Mouse (Mus musculus) adrenal gland, postnatal 4 days (tissue): ENCODE data around the gene Rfx7. TPM values are rescaled to one million over a fixed set of nuclear protein-coding genes. Genes with fewer than 3 reads are reported as not detected.
"Not testable (repeated sequence)": the region's sequence is repeated elsewhere in the genome, so short reads cannot be mapped to it uniquely, and the experiment has no call there.

Experiments used
- DNase-seq, 2 experiments: peaks; one replicate each; pipeline ENCODE4 v3.0.0; 2021 to 2022; ENCODE audit warnings: low spot score in 2 of 2, mixed read lengths in 2 of 2
- total RNA-seq, 2 experiments: library from RNA; stranded (reverse); gene quantifications; 2 replicates each; pipeline ENCODE4 v1.2.3; 2021

Gene Rfx7
- total RNA-seq, 2 experiments from 2014 or later, result 37.1 to 38.0 TPM

DNA sequence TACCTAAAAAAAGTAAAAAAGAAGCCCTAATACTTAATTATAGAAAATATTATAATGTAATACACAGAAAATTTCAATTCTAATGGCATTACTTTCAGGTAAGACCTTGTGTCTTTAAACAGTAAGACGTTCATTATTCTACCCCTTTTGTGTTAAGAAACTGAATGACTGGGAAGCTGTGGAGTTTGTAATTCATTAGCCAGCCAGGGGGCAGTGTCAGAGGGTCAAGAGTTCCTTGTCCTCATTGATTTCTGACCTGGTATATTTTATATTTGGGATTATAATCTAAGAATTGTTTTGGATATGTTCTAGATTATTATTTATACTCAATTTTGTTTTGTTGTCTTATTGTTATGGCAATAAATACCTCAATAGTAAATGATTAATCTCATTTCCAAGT lies 5.0 kb downstream of the Rfx7 start:
- no peak for DNase-seq

- DNase-seq, result no peak
Measured at GRCm38 (mm10) chr9:72543590-72543989, 11.6 kb downstream of the Rfx7 start.

DNA sequence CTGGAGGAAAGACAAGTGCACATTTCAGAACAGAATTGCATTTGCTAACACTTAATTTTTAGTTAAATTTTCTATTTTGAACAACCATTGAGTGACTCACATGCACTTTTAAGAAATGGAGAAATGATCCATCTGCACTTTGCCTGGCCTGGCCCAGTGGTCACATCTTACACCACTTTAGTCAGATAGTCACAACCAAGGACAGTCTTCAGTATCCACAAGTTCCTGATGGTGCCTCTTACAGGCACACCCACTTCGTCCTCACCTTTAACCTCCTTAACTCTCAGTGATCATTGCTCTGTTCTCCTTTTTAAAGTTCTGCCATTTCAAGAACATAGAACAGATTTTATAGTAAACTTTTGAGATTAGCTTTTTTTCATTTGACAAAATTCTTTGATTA lies 26.7 kb downstream of the Rfx7 start:
- DNase-seq, result no peak

- no peak for DNase-seq
Measured at GRCm38 (mm10) chr9:72560316-72560715, 28.3 kb downstream of the Rfx7 start.

- DNase-seq, result no peak
Measured at GRCm38 (mm10) chr9:72563277-72563676, 31.2 kb downstream of the Rfx7 start.

DNA sequence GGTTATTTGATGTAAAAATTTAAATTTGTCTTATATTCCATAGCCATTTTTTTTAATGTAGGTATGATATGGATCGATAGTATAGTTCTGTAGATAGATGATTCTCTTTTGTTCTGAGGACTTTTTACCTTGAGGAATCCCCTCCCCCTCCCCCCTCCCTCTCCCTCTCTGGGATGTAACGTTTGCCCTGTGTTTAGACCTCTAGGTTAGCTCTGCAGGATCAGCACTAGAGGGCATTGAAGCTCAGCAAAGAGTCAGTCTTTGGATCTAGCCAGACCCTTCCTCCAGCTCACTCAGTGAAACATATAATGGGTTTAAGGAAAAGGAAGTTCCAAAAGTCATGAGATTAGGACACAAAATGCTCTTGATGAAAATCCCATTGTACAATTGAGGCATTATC lies 35.1 kb downstream of the Rfx7 start:
- no peak for DNase-seq

DNA sequence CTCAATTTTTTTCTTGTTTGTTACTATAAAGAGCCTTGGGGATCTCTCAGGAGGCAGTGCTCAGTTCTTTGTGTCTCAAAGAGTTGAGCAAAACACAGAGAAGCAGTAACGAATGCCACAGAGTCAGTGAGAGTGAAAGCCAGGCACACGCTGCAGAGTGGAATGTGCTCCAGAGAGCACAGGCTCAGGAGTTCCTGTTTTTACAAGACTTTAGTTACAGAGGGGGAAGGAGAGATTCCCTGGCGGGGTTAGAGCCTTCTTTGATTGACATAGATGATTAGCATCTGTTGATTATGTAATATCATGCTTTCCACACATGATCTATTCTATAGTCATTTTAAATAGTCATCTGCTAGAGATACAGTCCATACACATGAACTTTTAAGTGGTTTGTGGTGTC lies 48.2 kb downstream of the Rfx7 start:
- no peak for DNase-seq

GRCm38 (mm10) chr9:72590861-72591260 lies 58.8 kb downstream of the Rfx7 start:
- DNase-seq, result no peak

GRCm38 (mm10) chr9:72592016-72592415 lies 60.0 kb downstream of the Rfx7 start:
- DNase-seq, result no peak

DNA sequence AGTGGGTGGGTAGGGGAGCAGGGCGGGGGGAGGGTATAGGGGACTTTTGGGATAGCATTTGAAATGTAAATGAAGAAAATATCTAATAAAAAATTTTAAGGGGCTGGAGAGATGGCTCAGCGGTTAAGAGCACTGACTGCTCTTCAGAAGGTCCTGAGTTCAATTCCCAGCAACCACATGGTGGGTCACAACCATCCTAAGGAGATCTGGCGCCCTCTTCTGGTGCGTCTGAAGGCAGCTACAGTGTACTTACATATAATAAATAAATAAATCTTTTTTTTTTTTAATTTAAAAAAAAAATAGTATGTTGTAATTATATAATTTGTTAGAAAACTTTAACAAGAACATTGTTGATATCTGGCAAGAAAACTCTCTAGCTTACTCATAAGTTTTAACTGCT lies 62.6 kb downstream of the Rfx7 start:
- DNase-seq, result not testable (repeated sequence)

DNA sequence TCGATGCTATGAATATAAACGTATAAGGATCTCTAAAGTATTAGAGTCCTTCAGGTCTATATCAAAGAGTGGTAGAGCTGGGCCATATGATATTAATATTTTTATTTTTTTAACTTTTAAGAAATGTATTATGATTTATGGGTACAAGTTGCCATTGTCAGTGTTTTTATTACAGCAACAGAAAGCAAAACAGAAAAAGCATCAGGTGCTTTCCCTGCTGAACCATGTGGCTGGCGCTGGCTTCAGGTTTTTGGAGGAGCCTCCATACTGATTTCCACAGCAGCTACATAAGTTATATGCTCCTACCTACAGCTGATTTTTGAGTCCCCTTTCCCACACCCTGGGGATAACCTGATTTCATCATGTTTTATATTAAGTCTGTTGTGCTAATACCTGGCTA lies 68.1 kb downstream of the Rfx7 start:
- no peak for DNase-seq

GRCm38 (mm10) chr9:72609771-72610170 lies 77.7 kb downstream of the Rfx7 start:
- no peak for DNase-seq

- no peak for DNase-seq
Measured at GRCm38 (mm10) chr9:72613884-72614283, 81.8 kb downstream of the Rfx7 start.

DNA sequence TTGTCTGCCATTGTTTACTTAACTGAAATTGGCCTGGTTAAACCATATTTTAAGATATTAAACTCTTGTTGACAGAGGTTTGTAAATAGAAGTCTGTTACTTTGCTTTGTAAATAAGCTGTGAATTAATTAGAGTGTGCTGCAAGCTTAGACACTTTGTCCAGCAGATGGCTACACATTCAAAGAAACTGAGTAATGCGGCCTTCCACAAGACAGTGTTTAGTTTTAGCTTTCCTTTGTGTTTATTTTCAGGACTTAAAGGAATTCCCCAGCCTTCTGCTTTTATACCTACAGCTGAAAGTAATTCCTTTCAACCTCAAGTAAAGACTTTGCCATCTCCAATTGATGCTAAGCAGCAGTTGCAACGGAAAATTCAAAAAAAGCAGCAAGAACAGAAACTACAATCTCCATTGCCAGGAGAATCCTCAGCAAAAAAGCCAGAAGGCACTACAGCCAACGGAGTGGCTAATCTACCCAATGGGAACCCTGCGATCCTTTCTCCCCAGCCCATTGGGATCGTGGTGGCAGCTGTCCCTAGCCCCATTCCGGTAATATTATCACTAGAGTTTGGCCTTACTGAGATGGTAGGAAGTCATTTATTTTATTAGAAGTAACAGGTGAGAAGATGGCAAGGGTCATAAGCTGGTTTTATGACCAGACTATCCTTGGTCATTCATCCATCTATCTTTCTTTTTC lies 82.9 kb downstream of the Rfx7 start:
- no peak for DNase-seq

- no peak for DNase-seq
Measured at GRCm38 (mm10) chr9:72618037-72618436, 86.0 kb downstream of the Rfx7 start.

DNA sequence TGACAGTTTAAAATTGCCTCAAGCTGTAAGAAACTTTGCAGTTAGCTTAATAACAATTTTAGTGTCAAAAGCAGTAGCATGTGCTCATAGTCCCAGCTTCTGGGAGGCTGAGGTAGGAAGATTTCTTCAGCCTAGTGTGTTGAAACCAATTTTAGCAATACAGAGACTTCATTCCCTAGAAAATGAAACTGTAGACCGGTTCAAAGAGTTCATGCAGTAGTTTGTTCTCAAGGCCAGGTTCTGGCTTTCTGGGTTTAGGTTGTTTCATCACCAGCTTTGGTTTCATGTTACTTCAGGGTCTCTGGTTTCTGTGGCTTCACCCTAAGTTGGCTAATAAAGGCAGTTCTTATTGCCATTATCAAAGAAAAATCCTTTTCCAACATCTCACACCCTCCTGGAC lies 91.6 kb downstream of the Rfx7 start:
- DNase-seq, result no peak

DNA sequence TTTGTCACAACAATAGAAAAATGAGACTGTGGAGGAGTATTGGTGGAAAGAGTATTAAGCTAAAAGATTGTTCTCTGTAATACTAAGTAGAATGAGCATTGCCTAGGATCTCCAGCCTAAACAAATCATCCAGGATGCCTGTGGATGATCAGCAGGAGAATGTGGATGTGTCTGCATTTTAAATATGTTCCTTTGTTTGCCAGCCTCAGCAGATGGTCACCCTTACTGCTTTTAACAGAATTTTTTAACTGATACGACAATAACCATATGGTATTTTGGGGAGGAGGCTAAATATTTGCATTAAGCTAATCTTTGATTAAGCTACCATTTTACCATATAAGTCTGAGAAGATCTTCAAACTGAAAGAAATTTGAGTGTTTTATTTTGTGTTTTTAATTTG lies 95.6 kb downstream of the Rfx7 start:
- no peak for DNase-seq

DNA sequence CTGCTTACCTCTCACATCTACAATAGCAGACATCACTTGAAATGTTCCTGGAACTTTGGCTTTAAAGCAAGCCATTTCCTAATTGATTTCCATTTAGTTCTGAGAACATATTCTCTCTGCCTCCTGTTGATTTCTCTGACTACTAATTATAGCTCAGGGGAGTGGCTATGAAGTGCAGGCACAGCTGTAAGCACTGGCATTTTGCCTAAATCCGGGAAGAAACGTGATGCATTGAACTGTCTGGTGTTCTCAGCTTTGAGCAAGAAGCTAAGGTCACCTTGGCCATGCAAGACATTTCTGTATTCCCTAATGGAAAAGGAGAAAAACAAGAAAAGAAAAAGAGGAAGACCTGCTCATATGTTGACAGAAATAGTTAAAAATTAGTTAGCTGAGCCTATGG lies 96.6 kb downstream of the Rfx7 start:
- DNase-seq, result no peak

DNA sequence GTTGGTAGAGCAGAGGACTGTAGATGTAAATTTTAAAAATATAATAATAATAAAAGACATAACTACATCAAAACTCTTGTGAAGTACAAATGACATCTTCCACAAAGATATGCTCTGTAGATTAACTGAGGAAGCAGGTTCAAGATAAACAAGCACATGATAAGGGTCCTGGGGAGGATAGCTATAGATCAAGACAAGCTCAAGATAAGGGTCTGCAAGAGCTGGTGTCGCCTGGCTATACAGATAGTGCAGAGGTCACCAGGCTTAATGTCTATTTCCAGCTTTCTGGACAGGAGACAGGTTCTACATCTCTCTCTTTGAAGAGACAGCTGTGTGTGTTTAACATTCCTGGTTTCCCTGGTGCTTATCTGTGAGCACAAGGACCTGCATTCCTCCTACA lies 100.2 kb downstream of the Rfx7 start:
- no peak for DNase-seq

- DNase-seq, result no peak
Measured at GRCm38 (mm10) chr9:72635134-72635533, 103.1 kb downstream of the Rfx7 start.

DNA sequence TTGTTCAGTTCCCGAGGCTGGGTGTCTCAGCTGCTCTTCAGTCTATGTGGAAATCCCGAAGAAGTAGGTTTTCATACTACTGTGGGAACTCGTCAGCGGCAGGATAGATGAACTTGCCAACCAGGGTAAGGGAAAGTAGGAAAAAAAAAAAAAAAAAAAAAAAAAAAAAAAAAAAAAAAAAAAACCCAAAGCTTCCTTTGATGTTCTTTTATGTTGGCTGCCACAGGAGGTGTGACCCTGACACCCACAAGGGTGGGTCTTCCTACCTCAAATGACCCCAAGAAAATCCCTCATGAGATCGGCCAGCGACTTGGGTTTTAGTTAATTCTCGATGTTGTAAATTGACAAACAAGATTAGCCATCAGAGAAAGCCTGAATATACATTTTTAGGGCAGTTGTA lies 104.5 kb downstream of the Rfx7 start:
- no peak for DNase-seq

GRCm38 (mm10) chr9:72637243-72637642 lies 105.2 kb downstream of the Rfx7 start:
- DNase-seq, result no peak

DNA sequence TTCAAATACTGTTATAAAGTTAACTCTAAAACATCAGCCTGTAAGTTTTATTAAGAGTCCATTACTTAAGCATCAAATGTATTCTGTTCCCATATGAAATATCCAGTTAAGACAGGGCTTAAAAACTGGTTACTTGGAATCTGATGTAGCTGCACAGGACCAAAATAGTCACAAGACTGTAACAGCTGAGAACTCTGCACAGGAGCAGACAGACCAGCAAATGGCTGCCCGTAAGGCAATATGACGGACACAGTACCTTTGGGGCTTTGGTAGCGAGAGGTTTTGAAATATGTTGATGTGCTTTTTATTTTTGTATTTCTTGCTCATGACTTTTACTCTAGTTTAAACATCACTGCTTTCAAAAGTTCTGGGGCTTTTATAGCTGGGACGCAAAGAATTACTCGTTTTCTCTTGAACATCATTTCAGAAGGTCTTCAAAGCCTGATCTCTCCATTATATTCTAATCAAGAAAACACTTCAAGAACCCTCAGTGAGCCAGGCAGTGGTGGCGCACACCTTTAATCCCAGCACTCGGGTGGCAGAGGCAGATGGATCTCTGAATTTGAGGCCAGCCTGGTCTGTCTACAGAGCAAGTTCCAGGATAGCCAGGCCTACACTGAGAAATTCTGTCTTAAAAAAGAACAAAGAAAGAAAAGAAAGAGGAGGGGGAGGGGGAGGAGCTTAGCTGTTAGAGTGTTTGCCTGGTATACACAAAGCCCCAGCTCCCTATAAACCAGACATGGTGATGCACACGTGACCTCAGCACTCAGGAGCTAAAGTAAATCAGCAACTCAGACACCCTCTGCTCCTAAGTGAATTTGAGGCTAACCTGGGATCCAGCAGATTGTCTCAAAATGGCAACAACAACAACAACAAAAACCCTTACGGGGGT lies 107.2 kb downstream of the Rfx7 start:
- no peak for DNase-seq
